In genomic region chr2:96318556-96318955, GRCm38 (mm10) we compare ENCODE assay signal across 12 mouse cellular contexts. TPM values are rescaled to one million over a fixed set of nuclear protein-coding genes. Genes with fewer than 3 reads are reported as not detected.
A peak's percentile ranks its signal among the peaks of the same experiment; 100 is the strongest.
DNase-seq lines count a peak whose midpoint lies in the region; ATAC-seq and TF ChIP-seq lines count a peak whose summit lies in the region.
"Had no signal": no experiment of that assay in that cellular context is flagged by ENCODE, and none has a peak within 500 bp of the region (broad histone marks: within the 10 kb centered on the region; RNA-seq: fewer than 3 reads in every experiment).

No protein-coding gene starts in this region.

- TF ChIP-seq CTCF in intestine, postnatal 0 days (IDR thresholded peaks at IDR 0.05; ENCODE audit: low read depth), result no peak

- H3K27ac ChIP-seq in intestine, embryonic 14.5 days (ENCODE audit: low read depth), result no peak overlapping the region
- H3K27ac ChIP-seq in intestine, postnatal 0 days (ENCODE audit: low read depth, low read length), result no peak overlapping the region
- H3K27ac ChIP-seq in forebrain, embryonic 16.5 days (ENCODE audit: low read length), result no peak overlapping the region
- peak overlapping the region; percentile 88 for H3K27ac ChIP-seq in midbrain, embryonic 15.5 days

- H3K27me3 ChIP-seq in intestine, embryonic 14.5 days (replicated peaks; ENCODE audit: control insufficient read depth, insufficient read depth, low read length), result 0 out of 2 replicates have a peak, but pooled peaks cover 3% of the 10 kb centered on the region
- no peaks in the 10 kb centered on the region for H3K27me3 ChIP-seq in intestine, postnatal 0 days (replicated peaks; ENCODE audit: control insufficient read depth, insufficient read depth, low read length)
- H3K27me3 ChIP-seq in forebrain, embryonic 16.5 days (replicated peaks; ENCODE audit: control insufficient read depth, insufficient read depth, low read length), result no peaks in the 10 kb centered on the region
- H3K27me3 ChIP-seq in midbrain, embryonic 15.5 days (replicated peaks), result no peaks in the 10 kb centered on the region

- no peak overlapping the region for H3K4me3 ChIP-seq in intestine, embryonic 14.5 days (ENCODE audit: low read depth, low read length)
- H3K4me3 ChIP-seq in intestine, postnatal 0 days (ENCODE audit: low read depth, low read length), result no peak overlapping the region
- peak overlapping the region; percentile 50 for H3K4me3 ChIP-seq in forebrain, embryonic 16.5 days (replicated peaks; ENCODE audit: low read length)
- H3K4me3 ChIP-seq in midbrain, embryonic 15.5 days, result peak overlapping the region; percentile 54

- H3K9me3 ChIP-seq in intestine, embryonic 14.5 days (ENCODE audit: control insufficient read depth, low read length), result no peaks in the 10 kb centered on the region
- H3K9me3 ChIP-seq in intestine, postnatal 0 days (ENCODE audit: control insufficient read depth), result no peaks in the 10 kb centered on the region
- no peaks in the 10 kb centered on the region for H3K9me3 ChIP-seq in forebrain, embryonic 16.5 days (ENCODE audit: control insufficient read depth, low read length)
- H3K9me3 ChIP-seq in midbrain, embryonic 15.5 days, result no peaks in the 10 kb centered on the region

- no peak overlapping the region for H3K9ac ChIP-seq in intestine, embryonic 14.5 days (ENCODE audit: low read length)
- H3K9ac ChIP-seq in intestine, postnatal 0 days (ENCODE audit: low read depth, low read length), result no peak overlapping the region
- peak overlapping the region; percentile 56 for H3K9ac ChIP-seq in forebrain, embryonic 16.5 days (replicated peaks; ENCODE audit: low read depth, low read length)
- peak overlapping the region; percentile 62 for H3K9ac ChIP-seq in midbrain, embryonic 15.5 days

- DNase-seq in intestine, embryonic 14.5 days (ENCODE audit: low spot score), result no peak
- DNase-seq in cerebellum, adult 9-10 months, result peak; percentile 65
- no peak for DNase-seq in adrenal gland, adult 18-20 months (ENCODE audit: low spot score in 2 of 2)
- no peak for DNase-seq in adrenal gland, postnatal 14 days
- DNase-seq in lung, postnatal 10 days, result no peak
- DNase-seq: heart, adult 11 months; liver; thymus, adult 18-20 months had no signal

- H3K4me1 ChIP-seq in intestine, embryonic 14.5 days (replicated peaks; ENCODE audit: control insufficient read depth, insufficient read depth, low read length), result no peaks in the 10 kb centered on the region
- no peaks in the 10 kb centered on the region; the same call in 1 of the 2 replicates for H3K4me1 ChIP-seq in intestine, postnatal 0 days (replicated peaks; ENCODE audit: control insufficient read depth, insufficient read depth, low read length)
- H3K4me1 ChIP-seq in forebrain, embryonic 16.5 days (replicated peaks; ENCODE audit: control insufficient read depth, insufficient read depth, low read length), result peaks cover 13% of the 10 kb centered on the region
- peaks cover 11% of the 10 kb centered on the region for H3K4me1 ChIP-seq in midbrain, embryonic 15.5 days

- 23% methylated on average over 7 of the region's 7 CpGs for WGBS in intestine, embryonic 14.5 days
- 35% methylated on average over 7 of the region's 7 CpGs for WGBS in intestine, postnatal 0 days
- WGBS in forebrain, embryonic 16.5 days, result 3% methylated on average over 7 of the region's 7 CpGs
- WGBS in midbrain, embryonic 15.5 days, result 6% methylated on average over 7 of the region's 7 CpGs

- no peak for ATAC-seq in intestine, embryonic 14.5 days (replicated peaks; ENCODE audit: low FRiP score, low TSS enrichment, low read depth)
- no peak for ATAC-seq in intestine, postnatal 0 days
- ATAC-seq in forebrain, embryonic 16.5 days, result no peak
- ATAC-seq in midbrain, embryonic 15.5 days (replicated peaks), result no peak

- H3K36me3 ChIP-seq in intestine, embryonic 14.5 days (ENCODE audit: control insufficient read depth, insufficient read depth, low read length), result no peaks in the 10 kb centered on the region
- H3K36me3 ChIP-seq in intestine, postnatal 0 days (ENCODE audit: control insufficient read depth, insufficient read depth), result no peaks in the 10 kb centered on the region
- H3K36me3 ChIP-seq in forebrain, embryonic 16.5 days (ENCODE audit: control insufficient read depth, insufficient read depth), result no peaks in the 10 kb centered on the region
- H3K36me3 ChIP-seq in midbrain, embryonic 15.5 days (replicated peaks), result no peaks in the 10 kb centered on the region

- H3K4me2 ChIP-seq in intestine, embryonic 14.5 days (ENCODE audit: low read length), result peak overlapping the region; percentile 54
- no peak overlapping the region for H3K4me2 ChIP-seq in intestine, postnatal 0 days (replicated peaks; ENCODE audit: low read depth)
- peak overlapping the region; percentile 82 for H3K4me2 ChIP-seq in forebrain, embryonic 16.5 days (ENCODE audit: low read length)
- H3K4me2 ChIP-seq in midbrain, embryonic 15.5 days, result peak overlapping the region; percentile 80

RNA-seq across cellular contexts. Expression of gene Lrrc4c, which starts 0.6 kb away (rescaled TPM):
- polyA plus RNA-seq in intestine, embryonic 14.5 days (2014; fragmentation: Nextera tagmentation; extraction: Ambion mirVana), result 4.5 and 4.7 TPM in 2 replicates
- polyA plus RNA-seq in intestine, postnatal 0 days (2015; fragmentation: Nextera tagmentation; extraction: Ambion mirVana), result 1.1 and 1.2 TPM in 2 replicates
- polyA plus RNA-seq in forebrain, embryonic 16.5 days (2015; fragmentation: Nextera tagmentation; extraction: Ambion mirVana), result 26.5 and 30.9 TPM in 2 replicates
- polyA plus RNA-seq in midbrain, embryonic 15.5 days (2015; fragmentation: Nextera tagmentation; extraction: Ambion mirVana), result 35.6 and 37.7 TPM in 2 replicates
- 1 to 10 TPM; 3.5 to 4.4 TPM for total RNA-seq in adrenal gland, adult 18-20 months (2021)
- 2.1 and 2.7 TPM in 2 replicates for total RNA-seq in adrenal gland, postnatal 14 days (2021)
- total RNA-seq: neutrophil, adult 5-6 weeks had no signal

Comparison
In these comparisons a context has a peak if more than half of its experiments do, and no peak if none do; other contexts are left out.
1. H3K4me3 ChIP-seq: peak in forebrain, embryonic 16.5 days (single experiment) and midbrain, embryonic 15.5 days (single experiment); none in intestine, embryonic 14.5 days (single experiment) and intestine, postnatal 0 days (single experiment).
2. H3K9ac ChIP-seq: peak in forebrain, embryonic 16.5 days (single experiment) and midbrain, embryonic 15.5 days (single experiment); none in intestine, embryonic 14.5 days (single experiment) and intestine, postnatal 0 days (single experiment).